Mouse (Mus musculus) brain, embryonic 14.5 days (tissue): ENCODE results near the gene Rubcnl. TPM values are rescaled to one million over a fixed set of nuclear protein-coding genes. Genes with fewer than 3 reads are reported as not detected.
A peak's percentile ranks its signal among the peaks of the same experiment; 100 is the strongest.

ENCODE experiments used
- DNase-seq: peaks from one replicate; pipeline ENCODE4 v3.0.0-alpha.2; 2011; ENCODE audit warnings: low read depth
- CTCF ChIP-seq: fragments of 200-500 bp; IDR thresholded peaks from 2 replicates; pipeline ENCODE4 v1.5.1; 2012; ENCODE audit warnings: inconsistent platforms, mild to moderate bottlenecking, moderate library complexity, borderline replicate concordance; ENCODE audit not compliant: insufficient read depth, insufficient read length; ENCODE audit errors: extremely low read depth
- POLR2A ChIP-seq: fragments of 200-500 bp; IDR thresholded peaks from 2 replicates; pipeline ENCODE4 v1.6.1; 2012; ENCODE audit warnings: mild to moderate bottlenecking, inconsistent platforms, borderline replicate concordance; ENCODE audit not compliant: poor library complexity, insufficient read depth, insufficient read length, severe bottlenecking; ENCODE audit errors: extremely low read depth
- polyA plus RNA-seq: library from polyadenylated mRNA; depleted of rRNA; stranded (reverse); fragments of >200 nt; gene quantifications from 2 replicates; pipeline ENCODE4 v1.2.3, GENCODE M21; 2012; rRNA removed

The Rubcnl gene
- polyA plus RNA-seq, 1 experiment = 0.25 TPM

GRCm38 (mm10) chr14:75060562-75060961, 44.7 kb downstream of the Rubcnl start:
- TF ChIP-seq CTCF = peak; percentile 67; the same call in 1 of the 2 replicates
- TF ChIP-seq POLR2A = no peak

DNA sequence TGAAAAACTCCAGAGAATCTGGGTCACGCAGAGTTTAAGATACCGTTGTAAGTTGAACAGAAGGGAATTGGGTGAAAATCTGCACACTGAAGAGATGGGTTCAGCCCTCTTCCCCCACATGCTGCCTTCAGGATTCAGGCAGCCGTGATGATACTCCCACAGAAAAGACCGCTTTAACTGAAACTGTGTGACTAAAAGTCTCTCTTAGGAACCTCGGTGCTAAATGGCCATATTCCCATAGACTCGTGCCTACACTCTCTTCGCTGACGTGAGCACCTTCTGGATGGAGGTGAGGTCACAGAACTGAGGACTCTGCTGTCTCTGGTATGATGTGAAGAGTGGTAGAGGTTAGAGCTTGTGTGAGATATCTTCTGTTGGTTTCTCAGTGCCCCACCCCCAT, 48.1 kb downstream of the Rubcnl start:
- DNase-seq = no peak
- no peak for TF ChIP-seq CTCF
- TF ChIP-seq POLR2A = no peak

More at GRCm38 (mm10) chr14:75060562-75060961, 44.7 kb downstream of the Rubcnl start:
- DNase-seq = peak; percentile 55

GRCm38 (mm10) chr14:75064520-75064919, 48.7 kb downstream of the Rubcnl start:
- TF ChIP-seq POLR2A (no peak), CTCF (no peak)
- DNase-seq = no peak

GRCm38 (mm10) chr14:75065211-75065610, 49.4 kb downstream of the Rubcnl start:
- TF ChIP-seq POLR2A = no peak
- TF ChIP-seq CTCF = no peak
- DNase-seq = no peak

DNA sequence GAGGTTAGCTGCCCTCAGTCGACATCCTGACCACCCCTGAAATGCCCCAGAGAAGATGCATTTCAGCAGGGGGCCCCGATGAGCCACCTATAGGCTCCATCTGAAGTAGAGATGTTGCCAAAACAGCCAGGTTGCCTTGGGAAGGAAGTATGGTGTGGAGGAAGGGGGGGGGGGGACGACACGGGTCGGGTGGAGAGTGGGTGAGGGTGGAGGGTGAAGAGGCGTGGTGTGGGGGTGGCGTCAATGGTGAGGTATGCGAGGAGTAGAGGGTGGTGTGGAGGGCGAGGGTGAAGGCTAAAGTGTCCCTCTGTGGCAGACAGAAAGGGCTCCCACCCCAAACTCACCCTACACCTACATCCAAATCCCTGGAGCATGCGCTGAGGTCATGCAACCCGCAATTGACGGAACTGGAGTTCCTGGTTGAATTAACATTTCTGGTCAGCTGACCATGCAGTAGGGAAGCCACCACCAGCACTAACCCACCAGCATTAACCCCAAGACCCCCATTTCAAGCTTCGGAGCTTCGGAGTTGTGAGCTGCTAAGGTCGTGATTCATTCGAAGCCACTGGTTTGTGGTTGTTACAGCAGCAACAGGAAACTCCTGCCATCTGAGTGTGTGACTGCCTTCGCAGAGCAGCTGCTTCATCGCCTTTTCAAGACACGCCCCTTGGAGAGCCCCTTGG, 52.7 kb downstream of the Rubcnl start:
- DNase-seq = no peak
- TF ChIP-seq CTCF = no peak
- no peak for TF ChIP-seq POLR2A

GRCm38 (mm10) chr14:75069356-75069979, 53.6 kb downstream of the Rubcnl start:
- no peak for TF ChIP-seq POLR2A
- no peak for TF ChIP-seq CTCF
- DNase-seq = no peak

- no peak for DNase-seq
- no peak for TF ChIP-seq CTCF
- TF ChIP-seq POLR2A = no peak
Observed at GRCm38 (mm10) chr14:75071091-75071490, 55.3 kb downstream of the Rubcnl start.

- TF ChIP-seq CTCF = no peak
- TF ChIP-seq POLR2A = no peak
- no peak for DNase-seq
Observed at GRCm38 (mm10) chr14:75075299-75076180, 59.7 kb downstream of the Rubcnl start.

DNA sequence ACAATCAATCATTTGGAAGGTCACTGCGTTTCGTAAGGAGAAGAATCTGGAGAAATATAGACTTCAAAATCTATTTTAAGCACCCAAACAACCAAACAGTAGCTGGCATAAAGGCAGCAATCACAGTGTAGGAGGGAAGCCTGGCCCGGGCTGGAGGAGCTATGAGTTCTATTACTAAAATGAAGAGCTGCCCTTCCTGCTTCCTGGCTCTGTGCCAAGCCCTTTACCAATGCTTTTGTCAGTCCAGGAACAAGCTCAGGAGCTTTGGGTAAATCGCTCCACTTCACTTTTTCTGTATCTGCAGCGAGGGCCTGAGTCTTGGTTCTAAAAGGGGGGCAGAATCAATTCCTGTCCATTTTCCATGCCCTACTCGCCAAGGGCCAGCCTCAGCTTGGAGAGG, 62.1 kb downstream of the Rubcnl start:
- TF ChIP-seq CTCF = no peak
- no peak for TF ChIP-seq POLR2A
- DNase-seq = peak; percentile 64

Other genes starting within 250 kb of the Rubcnl start
- gene Lrch1, start 68.2 kb upstream of the Rubcnl start, polyA plus RNA-seq = 11.9 and 15.3 TPM in 2 replicates
- 0.05 TPM in 2 replicates for gene Lrrc63, start 114.9 kb downstream of the Rubcnl start, polyA plus RNA-seq
- gene Lcp1, start 115.1 kb downstream of the Rubcnl start, polyA plus RNA-seq = 3.6 and 7.4 TPM in 2 replicates
- gene Cpb2, start 226.3 kb downstream of the Rubcnl start, polyA plus RNA-seq = not detected in 2 replicates